Mouse (Mus musculus) cerebellum, adult 9-11 months (tissue): ENCODE results near the gene Efcab11.

Experiments
- DNase-seq: peaks from one replicate; pipeline ENCODE4 v3.0.0; 2022

The Efcab11 gene

DNA sequence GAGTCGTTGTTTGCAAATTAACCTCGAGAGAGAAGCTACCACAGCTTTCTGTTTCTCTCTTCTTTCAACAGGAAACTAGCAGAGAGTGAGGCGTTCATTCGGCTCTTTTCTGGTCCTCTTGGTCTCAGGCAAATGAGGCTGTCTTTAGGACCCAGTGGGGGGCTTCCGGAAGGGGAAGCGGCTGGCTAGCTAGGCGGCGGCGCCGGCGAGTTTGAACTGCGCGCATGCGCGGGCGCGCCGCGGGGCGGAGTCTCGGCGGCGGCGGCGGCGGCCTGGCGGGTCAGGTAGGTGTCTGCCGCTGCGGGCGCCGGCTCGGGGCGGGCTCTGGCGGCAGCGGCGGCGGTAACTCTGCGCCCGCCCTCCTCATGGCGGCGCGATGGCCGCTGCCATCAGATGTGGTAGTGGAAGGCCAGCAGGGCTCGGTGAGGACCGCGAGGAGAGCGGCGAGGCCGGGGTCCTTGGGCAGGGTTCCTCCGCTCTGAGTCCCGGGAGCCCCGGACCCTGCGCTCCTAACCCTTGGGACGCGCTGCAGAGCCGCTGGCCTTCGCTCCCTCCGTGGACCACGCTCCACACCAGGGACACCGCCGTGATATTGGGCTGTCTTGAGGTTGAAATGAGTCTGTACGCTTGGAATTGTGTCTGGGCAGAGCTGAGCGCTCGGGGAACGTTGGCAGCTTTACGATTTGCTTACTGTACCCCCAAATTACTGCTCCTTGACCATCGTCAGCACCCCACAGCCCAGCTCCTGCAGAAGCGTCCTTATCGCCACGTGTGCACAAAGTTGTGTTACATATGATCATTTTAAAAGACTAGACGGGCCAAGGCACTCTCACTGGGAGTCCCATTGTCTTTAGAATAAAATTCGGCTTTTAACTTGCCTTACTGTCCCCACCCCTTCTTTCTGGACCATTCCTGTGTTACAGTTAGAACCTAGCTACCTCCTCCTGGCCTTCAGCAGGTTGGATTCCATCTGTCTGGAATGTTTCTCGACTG is at the start of gene Efcab11, which contains the start of gene Tdp1:
TSS of gene Efcab11 (minus strand) at position 171 of the 993 bp plus-strand sequence.
TSS of gene Tdp1 (plus strand) at position 249 of the 993 bp plus-strand sequence.
- DNase-seq = peak; percentile 94

DNA sequence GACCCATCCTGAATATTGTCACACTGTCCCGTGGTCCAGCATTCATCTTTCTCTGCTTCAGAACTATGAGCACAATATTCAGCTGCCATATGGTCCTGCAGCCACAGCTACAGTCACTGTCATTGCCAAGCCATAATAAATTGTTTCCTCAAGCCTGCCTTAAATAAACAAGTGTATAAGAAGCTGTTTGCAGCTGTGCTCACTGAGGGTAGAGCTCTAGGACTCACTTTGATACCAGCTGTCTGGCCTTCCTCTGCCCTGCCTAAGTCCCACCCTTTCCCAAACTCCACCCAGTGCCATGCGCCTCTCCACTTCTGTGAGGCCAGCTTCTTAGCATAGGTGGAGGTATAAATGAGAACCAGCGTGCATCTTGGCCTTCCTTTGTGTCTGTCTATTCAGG is 49.4 kb upstream of the Efcab11 start:
- DNase-seq = no peak

DNA sequence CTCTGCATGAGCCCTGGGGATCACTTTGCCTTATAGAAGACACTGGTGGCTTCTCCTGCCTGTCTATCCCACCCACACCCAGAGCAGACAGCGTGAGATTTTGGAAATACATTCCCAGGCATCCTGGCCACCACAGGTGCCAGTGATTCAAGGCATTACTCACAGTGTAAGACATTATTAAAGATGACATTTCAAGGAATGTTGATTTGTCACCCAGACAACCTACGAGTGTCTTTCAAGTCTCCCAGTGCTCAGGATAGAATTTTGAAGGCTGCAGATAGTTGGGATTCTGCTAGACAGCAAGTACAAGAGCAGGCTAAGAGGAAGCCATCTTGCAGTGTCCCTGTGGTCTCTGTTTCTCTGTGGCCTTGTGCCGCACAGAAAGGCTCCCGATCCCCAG is 48.0 kb upstream of the Efcab11 start:
- no peak for DNase-seq

DNA sequence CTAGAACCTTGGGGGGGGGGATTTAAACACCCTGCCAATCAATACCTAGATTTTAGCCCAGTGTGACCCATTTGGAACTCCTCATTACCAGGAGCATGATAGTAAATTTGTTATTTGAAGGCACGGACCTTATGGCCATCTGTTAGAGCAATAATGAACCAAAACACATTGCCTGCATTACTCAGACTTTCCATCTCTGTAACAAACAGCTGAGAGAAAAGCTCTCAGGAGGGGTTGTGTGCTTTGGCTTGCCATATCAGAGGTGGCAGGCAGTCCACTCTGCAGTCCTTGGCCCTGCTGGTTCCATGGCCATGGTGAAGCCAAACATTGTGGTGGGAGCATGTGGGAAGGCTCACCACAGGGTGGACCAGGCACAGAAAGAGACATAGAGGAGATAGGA is 44.9 kb upstream of the Efcab11 start:
- no peak for DNase-seq

DNA sequence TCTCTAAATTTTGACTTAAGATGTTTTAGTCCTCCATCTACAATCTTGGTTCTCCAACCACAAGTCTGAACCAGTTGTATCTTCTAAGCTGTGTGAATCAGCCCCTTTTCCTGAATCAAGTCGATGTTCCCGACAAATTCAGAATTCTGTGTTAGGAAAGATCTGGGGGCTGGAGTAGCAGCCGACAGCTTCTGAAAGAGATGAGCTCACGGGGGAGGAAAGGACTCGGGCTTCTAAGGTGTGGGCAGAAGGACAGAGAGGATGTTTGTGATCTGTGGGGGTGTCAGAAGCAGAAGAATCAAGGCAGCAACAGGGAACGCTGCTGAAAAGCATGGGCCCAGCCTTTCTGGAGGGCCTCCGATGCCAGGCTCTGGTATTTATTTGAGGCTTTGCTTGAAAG is 44.1 kb upstream of the Efcab11 start:
- no peak for DNase-seq

DNA sequence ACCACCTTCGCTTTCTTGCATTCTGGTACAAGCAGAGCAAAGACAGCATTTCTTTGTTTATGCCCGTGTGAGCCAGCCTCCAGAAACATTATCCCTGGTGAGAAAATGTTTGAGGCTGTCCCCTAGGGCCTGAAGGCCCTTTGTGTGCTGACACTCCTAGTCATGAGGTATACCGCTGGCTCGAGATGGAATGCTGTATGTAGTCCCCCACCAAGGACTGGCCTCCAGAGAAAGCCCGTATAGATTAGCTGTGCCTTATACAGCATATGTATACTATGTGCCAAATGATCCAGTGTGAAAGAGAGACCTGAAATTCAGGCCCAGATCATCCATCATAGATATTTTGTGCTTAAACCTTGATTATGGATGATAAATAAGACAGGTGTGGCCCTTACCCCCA is 39.5 kb upstream of the Efcab11 start:
- DNase-seq = no peak

DNA sequence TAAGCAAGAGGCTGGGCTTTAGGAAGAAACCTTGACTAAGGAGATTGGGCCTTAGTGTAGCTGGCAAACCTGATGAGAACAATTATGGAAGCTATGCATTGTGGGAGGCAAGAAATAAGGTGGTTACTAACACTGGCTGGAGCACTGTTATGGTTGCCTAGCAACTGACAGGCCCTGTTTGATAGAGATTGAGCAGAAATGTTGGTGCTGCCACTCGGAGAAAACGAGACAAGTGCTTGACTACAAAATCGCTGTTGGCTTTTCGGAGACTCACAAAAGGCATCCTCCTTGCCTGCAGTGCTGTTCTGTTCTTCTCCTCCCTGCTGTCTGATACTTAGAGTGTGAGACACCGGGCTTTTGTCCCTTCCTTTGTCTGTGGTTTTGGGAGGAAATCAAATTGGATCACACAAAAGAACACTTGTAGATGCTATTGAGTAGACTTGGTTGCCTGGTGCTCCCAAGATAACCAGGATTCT is 38.9 kb upstream of the Efcab11 start:
- no peak for DNase-seq

DNA sequence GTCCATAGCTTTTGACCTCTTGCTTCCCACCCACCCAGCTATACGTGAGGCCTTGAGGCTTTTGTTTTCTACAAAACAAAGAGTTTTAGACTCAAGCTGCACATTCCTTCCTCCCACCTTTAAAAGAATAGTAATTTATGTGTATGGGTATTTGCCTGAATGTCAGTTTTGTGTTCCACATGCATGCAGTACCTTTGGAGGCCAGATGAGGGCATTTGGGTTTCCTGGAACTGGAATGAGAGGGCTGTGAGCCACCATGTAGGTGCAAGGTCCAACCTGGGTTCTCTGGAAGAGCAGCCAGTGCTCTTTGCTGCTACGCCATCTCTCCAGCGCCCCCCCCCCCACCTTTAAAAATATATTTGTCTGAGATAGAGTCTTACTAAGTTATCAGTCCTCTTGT is 36.8 kb upstream of the Efcab11 start:
- DNase-seq = no peak

DNA sequence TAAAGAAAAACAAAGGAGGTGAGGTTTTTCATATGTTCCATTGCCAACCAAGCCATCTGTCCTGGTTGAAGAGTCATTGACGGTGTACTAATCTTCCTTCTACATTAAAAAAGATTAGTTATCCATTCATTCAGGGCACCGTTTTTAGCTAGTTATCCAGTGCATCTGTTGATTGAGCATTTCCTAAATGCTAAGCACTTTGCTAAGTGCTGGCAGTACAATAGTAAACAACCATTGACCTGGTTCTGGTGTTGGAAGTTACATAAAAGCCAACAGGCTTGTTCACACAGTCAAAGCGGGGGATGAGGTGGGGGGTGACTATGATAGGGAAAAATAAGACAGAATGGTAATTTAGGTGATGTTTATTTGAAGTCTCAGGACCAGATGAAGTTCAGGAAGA is 35.4 kb upstream of the Efcab11 start:
- no peak for DNase-seq

DNA sequence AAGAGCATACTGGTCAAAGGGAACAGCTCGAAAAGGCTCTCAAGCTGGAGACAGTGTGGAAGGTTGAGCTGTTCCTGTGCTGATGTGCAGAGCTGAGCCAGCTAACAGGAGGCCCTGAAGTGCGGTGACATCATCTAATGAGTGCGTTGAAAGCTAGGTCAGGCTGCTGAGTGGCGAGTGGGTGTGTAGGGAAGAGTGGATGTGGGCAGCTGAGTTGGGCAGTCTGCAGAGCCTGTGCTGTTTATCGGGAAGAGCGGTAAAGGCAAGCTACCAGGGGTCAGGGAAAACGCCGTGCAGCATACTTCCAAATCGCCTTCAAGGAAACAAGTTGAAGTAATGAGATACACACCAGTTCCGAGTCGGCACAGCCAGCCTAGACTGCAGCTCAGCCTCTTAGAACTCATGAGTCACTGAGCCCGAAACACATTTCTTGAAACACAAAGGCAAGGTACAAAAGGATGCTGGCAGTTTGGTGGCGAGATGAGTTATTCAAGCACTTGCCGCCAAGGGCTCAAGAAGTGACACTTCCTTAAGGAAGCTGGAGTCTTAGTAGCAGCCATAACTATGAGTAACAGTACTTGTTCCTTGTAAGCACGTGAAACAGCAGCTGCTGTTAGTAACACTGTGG is 33.7 kb upstream of the Efcab11 start:
- no peak for DNase-seq

DNA sequence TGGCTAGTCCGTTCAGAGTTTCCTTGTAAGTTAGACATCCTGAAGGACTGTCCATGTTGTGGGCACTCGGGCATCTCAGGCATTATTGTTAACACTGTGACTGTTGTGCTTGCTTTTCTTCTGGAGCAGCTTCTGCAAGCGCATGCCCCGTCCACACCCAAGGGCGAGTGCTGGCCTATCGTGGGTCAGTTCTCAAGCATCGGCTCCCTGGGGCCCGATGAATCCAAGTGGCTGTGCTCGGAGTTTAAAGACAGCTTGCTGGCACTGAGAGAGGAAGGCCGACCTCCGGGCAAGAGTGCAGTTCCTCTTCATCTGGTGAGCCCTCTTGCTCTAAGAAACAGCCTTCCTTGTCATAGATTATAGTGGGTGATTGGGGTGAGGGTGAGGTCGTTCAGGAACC is 27.2 kb upstream of the Efcab11 start:
- no peak for DNase-seq

DNA sequence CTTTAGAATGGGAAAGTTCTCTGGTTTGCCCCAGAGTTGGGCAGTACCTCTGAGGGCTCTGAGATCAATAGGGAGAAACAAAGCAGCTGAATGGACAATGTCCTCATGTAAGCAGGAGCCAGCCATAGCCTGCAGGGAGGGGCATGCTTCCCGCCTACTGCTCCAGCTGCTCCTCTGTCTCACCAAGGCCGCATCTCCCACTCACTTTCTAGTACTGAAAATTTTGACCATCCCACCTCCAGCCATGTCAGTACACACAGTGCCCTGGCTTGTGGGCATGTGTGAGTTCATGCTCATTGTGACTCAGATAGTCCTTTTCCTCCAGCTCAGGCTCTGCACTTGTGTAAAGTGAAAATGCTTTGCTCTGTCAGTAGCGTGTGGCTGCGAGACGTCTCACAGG is 20.3 kb upstream of the Efcab11 start:
- no peak for DNase-seq

DNA sequence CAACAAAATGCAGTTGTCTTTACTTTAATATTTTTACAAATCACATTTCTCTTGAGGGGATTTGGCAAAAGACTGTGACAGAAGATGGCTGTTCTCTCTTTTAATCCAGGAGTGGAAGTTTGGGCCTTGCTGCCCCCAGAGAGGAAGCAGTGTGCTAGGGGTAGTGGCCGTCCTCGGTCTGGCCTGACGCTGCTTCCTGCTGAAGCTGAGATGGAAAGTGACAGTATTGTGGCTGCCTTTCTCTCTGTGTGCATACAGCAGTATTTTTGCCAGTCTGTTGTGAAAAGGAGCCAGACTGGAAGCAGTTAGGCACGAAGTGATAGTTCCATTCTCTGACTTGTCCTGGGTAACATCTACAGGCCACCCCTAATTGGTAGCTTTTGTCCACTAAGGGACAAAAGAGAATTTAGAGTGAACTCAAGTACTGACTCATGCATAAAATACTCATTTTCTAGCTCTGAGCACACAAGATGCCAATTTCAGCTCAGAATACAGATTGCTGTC is 18.7 kb upstream of the Efcab11 start:
- DNase-seq = no peak

DNA sequence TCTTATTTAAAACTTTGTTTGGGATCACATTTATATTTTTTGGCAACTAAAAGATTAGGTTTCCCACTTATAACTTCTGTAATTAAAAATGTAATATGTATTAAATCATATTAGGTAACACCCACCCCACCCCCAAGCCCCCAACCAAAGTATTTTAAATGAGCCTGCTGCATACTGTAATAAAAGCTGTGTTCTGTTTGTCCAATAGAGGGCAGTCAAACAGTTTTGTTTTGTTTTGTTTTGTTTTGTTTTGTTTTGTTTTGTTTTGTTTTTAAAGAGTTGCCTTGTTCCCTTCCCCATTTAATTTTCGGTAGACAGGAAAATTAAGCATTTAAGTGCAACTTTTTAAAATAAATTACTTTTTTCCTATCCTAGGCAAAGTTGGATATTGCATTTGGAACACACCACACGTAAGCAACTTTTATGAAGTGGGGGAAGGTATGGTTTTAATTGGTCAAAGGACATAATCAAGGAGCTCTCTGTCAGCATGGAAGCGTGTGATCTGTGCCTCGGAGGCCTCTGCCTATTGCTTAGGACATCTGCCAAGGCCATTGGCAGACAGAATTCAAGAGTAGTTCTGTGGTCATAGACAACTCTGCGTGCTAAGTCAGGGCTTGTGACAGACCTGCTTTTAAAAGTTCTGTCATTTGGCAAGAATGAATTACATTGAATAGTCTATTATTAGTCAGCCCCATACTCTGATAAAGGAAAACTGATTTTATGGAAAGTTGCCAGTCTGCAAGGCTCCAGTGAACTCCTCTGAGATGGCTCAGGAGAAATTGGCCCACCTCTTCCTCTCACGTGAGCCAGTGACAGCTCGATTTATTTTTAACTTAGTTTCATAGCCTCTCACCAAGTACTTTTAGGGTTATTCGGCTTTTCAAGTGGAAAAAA is 18.0 kb upstream of the Efcab11 start:
- DNase-seq = no peak

DNA sequence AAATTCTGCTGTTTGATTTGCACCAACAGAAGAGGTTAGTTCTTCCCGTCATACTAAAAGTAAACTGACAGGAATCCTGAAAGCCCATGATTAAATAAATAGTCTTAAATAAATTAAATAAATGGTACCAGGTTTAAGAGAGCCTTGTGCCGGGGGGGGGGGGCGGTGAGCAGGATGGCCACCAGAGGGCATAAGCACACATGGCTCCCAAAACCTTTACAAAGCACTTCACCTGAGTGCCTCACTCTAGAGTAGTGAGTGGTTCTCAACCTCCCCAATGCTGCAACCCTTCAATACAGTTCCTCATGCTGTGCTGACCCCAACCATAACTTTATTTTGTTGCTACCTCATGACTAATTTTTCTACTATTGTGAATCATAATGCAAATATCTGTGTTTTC is 15.8 kb upstream of the Efcab11 start:
- no peak for DNase-seq

DNA sequence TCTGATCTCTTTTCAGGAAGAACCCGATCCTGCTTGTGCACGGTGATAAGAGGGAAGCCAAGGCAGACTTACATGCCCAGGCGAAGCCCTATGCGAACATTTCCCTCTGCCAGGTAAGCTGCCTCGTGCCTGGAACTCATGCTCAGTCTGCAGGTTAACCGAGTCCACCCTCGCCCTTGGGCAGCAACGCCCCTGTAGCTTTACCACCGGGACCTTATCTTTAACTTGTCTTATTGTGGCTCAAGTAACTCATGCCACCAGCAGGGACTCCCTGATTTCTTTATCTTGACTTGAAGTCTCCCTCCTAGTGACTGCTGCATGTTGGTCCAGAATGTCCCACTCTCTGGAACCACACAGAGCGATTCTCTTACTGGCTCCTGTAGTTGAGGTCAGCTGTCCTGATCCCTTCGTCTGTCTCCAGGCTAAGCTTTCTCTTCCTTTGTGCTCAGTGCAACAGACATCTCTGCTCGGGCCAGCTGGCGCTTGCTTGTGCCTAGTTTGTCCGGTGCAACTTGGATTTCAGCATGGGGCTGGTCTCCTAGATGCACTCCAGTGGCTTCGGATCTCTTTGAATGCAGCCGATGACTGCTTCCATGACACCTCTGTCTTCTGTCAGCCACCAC is 14.1 kb upstream of the Efcab11 start:
- no peak for DNase-seq

DNA sequence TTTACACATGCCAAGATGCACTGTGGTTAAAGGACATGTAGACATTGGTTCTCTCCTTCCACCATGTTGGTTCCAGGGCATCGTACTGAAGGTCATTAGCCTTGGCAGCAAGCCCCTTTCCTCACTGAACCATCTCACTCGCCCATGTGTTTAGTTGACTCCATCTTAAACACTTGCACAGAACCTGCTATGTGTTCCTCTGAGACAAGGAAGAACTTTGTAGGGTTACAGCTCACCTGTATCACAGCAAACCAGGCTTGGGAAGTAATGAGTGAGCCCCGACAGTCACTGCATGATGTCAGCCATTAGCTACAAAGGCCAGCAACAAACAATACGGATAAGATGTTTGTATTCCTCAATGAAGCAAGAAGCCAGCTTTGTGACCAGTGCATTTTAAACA is 13.6 kb upstream of the Efcab11 start:
- DNase-seq = no peak

DNA sequence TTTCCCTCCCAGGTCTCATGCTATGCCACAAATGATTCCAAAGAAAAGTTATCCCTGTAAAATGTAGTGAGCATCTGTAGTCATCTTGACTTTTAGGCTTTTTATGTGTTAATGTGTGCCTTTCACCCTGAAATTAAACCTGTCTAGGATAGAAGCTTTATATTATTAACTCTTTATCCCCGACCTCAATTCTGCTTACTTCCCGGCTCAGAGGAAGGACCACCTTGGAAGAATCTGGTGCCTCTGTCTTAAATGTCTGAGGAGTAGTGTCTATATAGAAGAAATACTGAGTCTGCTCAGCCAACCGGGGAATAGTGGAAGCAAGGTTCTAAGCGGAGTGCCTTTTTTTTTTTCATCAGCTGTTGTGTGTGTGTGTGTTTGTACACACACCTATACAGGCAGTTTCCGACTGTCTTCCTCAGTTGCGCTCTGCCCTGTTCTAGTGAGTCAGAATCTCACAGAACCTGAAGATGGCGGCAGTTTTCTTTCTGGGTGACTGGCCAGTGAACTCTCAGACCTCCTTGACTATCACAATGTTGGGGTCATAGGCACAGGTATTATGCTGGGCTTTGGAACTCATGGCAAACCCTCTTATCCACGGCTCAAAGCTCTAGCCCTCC is 1.2 kb upstream of the Efcab11 start:
- no peak for DNase-seq

DNA sequence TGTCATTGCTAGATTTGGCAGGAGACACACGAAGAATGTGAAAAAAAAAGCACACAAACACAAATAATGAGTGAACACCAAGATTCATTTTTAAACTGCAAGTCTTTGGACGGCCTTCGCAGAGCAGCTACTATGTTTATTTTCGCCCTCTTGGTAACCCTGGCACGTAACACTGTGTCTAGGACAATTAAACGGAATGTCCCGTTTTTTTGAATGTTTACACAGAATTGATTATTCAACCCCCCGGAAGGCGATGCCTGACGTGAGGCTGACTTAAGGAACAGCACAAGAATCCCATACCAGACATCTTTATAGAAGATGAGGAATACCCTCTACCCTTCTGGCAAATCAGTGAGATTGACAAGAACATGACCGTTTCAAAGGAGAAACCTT is 530 bp downstream of the Efcab11 start:
- peak; percentile 23 for DNase-seq

DNA sequence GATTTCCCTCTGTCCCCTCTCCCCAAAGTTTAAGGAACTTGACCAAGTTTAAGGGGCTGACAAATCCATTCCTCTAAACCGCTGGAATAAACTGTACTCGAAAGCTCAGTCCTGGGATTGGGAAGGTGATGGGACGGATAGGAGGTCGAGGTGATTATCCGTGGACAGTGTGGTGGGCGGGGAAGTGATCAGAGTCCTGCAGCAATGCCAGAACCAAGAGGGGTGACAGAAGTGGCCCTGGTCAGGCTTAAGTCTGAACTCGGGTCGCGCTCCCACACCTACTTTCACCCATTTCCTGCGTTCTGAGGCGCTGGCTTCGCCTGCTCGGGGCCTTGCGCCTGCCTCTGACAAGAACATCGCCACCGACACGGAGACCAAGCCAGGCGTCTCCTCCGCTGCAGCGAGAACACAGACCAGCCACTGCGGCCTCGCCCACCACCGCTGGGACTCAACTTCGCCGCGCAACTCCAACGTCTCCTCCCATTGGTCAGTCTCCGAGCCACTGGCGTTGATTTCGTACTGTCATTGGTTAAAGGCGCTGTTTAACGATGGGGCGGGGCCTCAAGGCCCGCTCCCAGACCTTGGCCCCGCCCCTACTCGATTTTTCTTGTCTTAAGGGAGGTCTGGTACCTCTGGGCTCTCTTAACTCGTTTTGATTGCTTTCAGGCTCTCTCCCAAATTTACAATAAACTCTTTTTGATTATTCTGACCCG is 1.1 kb downstream of the Efcab11 start:
- DNase-seq = peak; percentile 82

DNA sequence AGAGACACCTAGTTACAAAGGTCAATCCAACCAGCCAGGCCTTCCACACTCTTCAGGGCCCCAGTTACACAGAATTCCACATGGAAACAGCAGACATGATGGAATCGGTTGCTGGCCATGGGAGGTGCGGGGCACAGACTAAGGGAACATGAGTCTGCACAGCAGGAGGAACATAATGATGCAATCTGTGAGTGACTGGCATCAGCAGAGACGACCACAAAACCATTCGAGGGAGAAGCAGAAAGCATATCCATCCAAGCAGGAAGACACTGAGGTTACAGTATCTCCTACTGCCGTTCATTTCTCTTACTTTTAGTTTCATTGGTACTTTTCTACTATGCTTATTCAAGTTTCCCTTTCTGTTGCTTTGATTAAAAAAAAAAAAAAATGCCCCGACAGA is 9.6 kb downstream of the Efcab11 start:
- no peak for DNase-seq
